15 mouse cellular contexts compared by ENCODE assay signal in the genomic region with DNA sequence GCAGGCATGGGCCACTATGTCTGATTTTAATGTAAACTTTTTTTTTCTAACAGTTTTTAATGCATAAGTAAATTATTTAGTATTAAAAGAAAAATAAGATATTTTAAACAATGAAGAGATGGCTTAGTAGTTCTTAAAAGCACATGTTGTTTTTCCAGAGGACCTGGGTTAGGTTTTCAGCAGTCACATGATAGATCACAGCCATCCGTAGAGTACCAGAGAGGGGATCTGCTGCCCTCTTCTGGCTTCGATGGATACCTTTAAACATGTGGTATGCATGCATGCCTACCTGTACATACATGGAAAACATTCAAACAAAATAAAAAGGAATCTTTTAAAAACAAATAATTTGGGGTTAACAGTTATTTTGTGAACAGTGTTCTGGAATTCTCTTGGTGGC. TPM values are rescaled to one million over a fixed set of nuclear protein-coding genes. Genes with fewer than 3 reads are reported as not detected.
DNase-seq lines count a peak whose midpoint lies in the region; ATAC-seq and TF ChIP-seq lines count a peak whose summit lies in the region.
"Had no signal": no experiment of that assay in that cellular context is flagged by ENCODE, and none has a peak within 500 bp of the region (broad histone marks: within the 10 kb centered on the region; RNA-seq: fewer than 3 reads in every experiment).

No protein-coding gene starts in this region.

- no peak overlapping the region for H3K4me2 ChIP-seq in forebrain, embryonic 14.5 days (ENCODE audit: low read length)
- H3K4me2 ChIP-seq: limb, embryonic 12.5 days; neural tube, embryonic 13.5 days had no signal

- no peaks in the 10 kb centered on the region for H3K4me1 ChIP-seq in forebrain, embryonic 14.5 days (ENCODE audit: control insufficient read depth, insufficient read depth, low read length)
- H3K4me1 ChIP-seq: hindbrain, embryonic 10.5 days; limb, embryonic 12.5 days; neural tube, embryonic 13.5 days had no signal

- intact Hi-C loops in gastrocnemius, adult 2 months (cut with DNase I) = no loop called here

- TF ChIP-seq CTCF in gastrocnemius, adult 2 months (IDR thresholded peaks at IDR 0.05) = peak; percentile 38; the same call in 1 of the 2 replicates

- no peaks in the 10 kb centered on the region for H3K9me3 ChIP-seq in forebrain, embryonic 14.5 days (replicated peaks; ENCODE audit: control insufficient read depth, low read length)
- H3K9me3 ChIP-seq: limb, embryonic 12.5 days; neural tube, embryonic 13.5 days had no signal

- no peak overlapping the region for H3K9ac ChIP-seq in forebrain, embryonic 14.5 days (ENCODE audit: low read length)
- H3K9ac ChIP-seq: limb, embryonic 12.5 days; neural tube, embryonic 13.5 days had no signal

- peaks cover 6% of the 10 kb centered on the region; the same call in 1 of the 2 replicates for H3K36me3 ChIP-seq in forebrain, embryonic 14.5 days (ENCODE audit: control insufficient read depth, insufficient read depth, low read length)

- no peak overlapping the region for H3K4me3 ChIP-seq in gastrocnemius, adult 2 months
- no peak overlapping the region for H3K4me3 ChIP-seq in forebrain, embryonic 14.5 days (ENCODE audit: low read depth, low read length)
- H3K4me3 ChIP-seq: hindbrain, embryonic 10.5 days; limb, embryonic 12.5 days; neural tube, embryonic 13.5 days had no signal

- DNase-seq in gastrocnemius, adult 2 months = no peak
- no peak for DNase-seq in gastrocnemius, postnatal 25 days
- peak; percentile 4 for DNase-seq in lung, postnatal 10 days
- DNase-seq in lung, adult 18-20 months = no peak
- DNase-seq in NIH3T3 (ENCODE audit: low read depth) = peak; percentile 24
- DNase-seq in naive thymus-derived CD4-positive, alpha-beta T cell, adult 2 months (ENCODE audit: low read depth) = peak; percentile 46
- no peak for DNase-seq in forebrain, embryonic 14.5 days (ENCODE audit: low spot score)
- no peak for DNase-seq in frontal cortex, postnatal 14 days (ENCODE audit: low spot score in 2 of 2)
- DNase-seq: adrenal gland, postnatal 10 days; cerebellum, adult 11-12 months; heart, adult 11 months had no signal

- no peak overlapping the region for H3K27ac ChIP-seq in gastrocnemius, adult 2 months
- no peak overlapping the region for H3K27ac ChIP-seq in forebrain, embryonic 14.5 days (ENCODE audit: low read depth, low read length)
- H3K27ac ChIP-seq: hindbrain, embryonic 10.5 days; limb, embryonic 12.5 days; neural tube, embryonic 13.5 days had no signal

- ATAC-seq in forebrain, embryonic 14.5 days = no peak
- ATAC-seq: forebrain, embryonic 16.5 days had no signal

- 96% methylated on average over 2 of the region's 2 CpGs for WGBS in forebrain, embryonic 14.5 days

- no peaks in the 10 kb centered on the region for H3K27me3 ChIP-seq in forebrain, embryonic 14.5 days (replicated peaks; ENCODE audit: control insufficient read depth, insufficient read depth, low read length)
- H3K27me3 ChIP-seq: limb, embryonic 12.5 days; neural tube, embryonic 13.5 days had no signal

RNA-seq across cellular contexts. Expression of a gene that starts 45.9 kb away (rescaled TPM):
- 10 to 100 TPM; 24.0 to 24.1 TPM for total RNA-seq in gastrocnemius, adult 2 months (2021)
- total RNA-seq in gastrocnemius, postnatal 25 days (2021) = 10 to 100 TPM; 15.1 to 18.5 TPM
- polyA plus RNA-seq in forebrain, embryonic 14.5 days (2014; fragmentation: Nextera tagmentation; extraction: Ambion mirVana) = 38.7 and 43.5 TPM in 2 replicates

RNA-seq across cellular contexts. Expression of a gene that starts 52.1 kb away (rescaled TPM):
- under 1 TPM; 0.14 to 0.46 TPM for total RNA-seq in gastrocnemius, adult 2 months (2021)
- under 1 TPM; 0.32 to 0.54 TPM for total RNA-seq in gastrocnemius, postnatal 25 days (2021)
- 10.8 and 13.2 TPM in 2 replicates for polyA plus RNA-seq in forebrain, embryonic 14.5 days (2014; fragmentation: Nextera tagmentation; extraction: Ambion mirVana)

Comparison
In these comparisons a context has a peak if more than half of its experiments do, and no peak if none do; other contexts are left out.
1. DNase-seq: peak in lung, postnatal 10 days (single experiment), NIH3T3 (single experiment) and naive thymus-derived CD4-positive, alpha-beta T cell, adult 2 months (single experiment); none in gastrocnemius, adult 2 months (single experiment), gastrocnemius, postnatal 25 days (single experiment), lung, adult 18-20 months (0 of 2), forebrain, embryonic 14.5 days (single experiment) and frontal cortex, postnatal 14 days (0 of 2).